Mouse (Mus musculus) granulocyte monocyte progenitor cell, adult 5-6 weeks (primary cell): ENCODE measurements around the gene Zfp866. TPM values are rescaled to one million over a fixed set of nuclear protein-coding genes. Genes with fewer than 3 reads are reported as not detected.

Experiments used
- ATAC-seq: replicated peaks from 2 replicates; pipeline ENCODE4 v1.8.0; 2016; ENCODE audit warnings: mild to moderate bottlenecking, moderate TSS enrichment, inconsistent platforms; ENCODE audit not compliant: poor library complexity, severe bottlenecking
- total RNA-seq, 2 experiments: library from RNA; stranded (forward) in 1 of 2; stranded (reverse) in 1 of 2; fragments of 200-712, 200-1000 nt in 1 of 2; fragments of >200 nt in 1 of 2; fragmentation: Nextera tagmentation in 1 of 2; gene quantifications; 2 replicates each; pipeline ENCODE4 v1.2.3; 2014 to 2017

Gene Zfp866
- total RNA-seq, 2 experiments from 2014 or later, result 18.3 to 35.3 TPM

- ATAC-seq, result no peak
These were observed 8.3 kb upstream of the Zfp866 start for GRCm38 (mm10) chr8:69799261-69799660.

- no peak for ATAC-seq
These were observed 6.7 kb upstream of the Zfp866 start for GRCm38 (mm10) chr8:69797661-69798060.

DNA sequence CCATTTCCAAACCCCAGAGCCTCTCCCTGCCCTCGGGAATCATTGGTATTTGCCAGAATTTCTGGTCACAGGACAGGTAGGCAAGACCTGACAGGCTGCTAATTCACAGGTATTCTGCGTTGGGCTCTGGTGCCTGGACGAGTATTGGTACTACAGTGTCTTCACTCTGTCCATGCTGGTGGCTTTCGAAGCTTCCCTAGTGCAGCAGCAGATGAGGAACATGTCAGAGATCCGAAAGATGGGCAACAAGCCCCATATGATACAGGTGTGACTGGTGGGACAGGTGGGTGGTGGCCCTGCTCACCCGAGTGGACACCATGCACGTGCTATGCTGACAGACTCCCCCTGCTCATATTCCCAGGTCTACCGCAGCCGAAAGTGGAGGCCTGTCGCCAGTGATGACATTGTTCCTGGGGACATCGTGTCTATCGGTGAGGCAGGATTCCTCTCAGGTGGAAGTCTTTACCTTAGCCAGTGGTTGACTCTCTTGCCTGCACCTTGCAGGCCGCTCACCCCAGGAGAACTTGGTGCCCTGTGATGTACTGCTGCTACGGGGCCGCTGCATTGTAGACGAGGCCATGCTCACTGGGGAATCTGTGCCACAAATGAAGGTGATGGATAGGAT, 5.9 kb upstream of the Zfp866 start:
- no peak for ATAC-seq

DNA sequence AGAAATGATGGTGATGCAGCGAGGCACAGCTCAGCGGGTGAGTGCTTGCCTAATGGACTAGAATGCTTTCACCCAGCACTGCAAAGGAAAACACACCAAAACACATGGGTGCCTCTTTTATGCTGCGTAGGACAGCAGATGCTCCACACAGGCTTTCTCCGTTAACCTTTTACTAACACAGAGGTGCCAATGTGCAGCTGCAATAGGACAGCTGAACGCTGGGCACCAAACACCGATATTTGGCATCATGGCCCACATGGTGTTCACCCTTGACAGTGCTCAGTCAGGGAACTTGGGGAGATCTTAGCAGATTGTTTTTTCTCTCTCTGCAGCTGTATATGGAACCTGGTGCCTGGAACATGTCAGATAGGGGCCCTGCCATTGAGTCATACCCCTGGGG, 3.9 kb upstream of the Zfp866 start:
- ATAC-seq, result no peak

DNA sequence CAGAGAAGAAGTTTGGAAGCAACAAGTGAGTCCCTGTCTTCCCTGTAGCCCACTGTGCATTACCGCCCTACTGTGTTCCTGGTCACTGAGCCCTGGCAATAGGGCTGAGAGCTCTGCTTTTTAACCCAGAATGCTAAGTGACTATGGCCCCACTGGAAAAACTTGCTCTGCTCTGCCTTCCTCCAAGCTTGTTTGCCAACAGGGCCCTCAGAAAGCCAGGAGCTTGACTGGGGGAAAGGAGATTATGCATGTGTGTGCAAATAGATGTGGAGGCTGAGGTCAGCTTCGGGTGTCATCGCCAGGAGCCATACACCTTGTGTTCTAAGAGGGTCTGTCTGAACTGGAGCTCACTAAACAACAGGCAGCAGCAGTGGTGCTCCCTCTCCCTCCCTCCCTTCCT, 3.1 kb upstream of the Zfp866 start:
- no peak for ATAC-seq

DNA sequence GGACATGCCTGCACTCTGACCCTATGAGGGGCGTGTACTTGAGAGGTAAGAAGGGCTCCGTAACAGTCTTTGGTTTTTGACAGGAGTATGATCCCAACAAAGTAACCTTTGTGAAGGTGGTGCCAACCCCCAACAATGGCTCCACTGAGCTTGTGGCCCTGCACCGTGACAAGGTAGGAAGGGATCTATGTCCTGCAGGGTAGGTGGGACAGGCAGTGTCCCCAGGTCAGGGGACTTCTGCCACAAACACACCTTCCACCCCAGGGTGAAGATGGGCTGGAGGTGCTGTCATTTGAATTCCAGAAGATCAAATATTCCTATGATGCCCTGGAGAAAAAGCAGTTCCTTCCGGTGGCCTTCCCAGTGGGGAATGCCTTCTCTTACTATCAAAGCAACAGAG, 2.7 kb upstream of the Zfp866 start:
- no peak for ATAC-seq

- peak; percentile 20 for ATAC-seq
These were observed 564 bp upstream of the Zfp866 start for GRCm38 (mm10) chr8:69791415-69792068.

DNA sequence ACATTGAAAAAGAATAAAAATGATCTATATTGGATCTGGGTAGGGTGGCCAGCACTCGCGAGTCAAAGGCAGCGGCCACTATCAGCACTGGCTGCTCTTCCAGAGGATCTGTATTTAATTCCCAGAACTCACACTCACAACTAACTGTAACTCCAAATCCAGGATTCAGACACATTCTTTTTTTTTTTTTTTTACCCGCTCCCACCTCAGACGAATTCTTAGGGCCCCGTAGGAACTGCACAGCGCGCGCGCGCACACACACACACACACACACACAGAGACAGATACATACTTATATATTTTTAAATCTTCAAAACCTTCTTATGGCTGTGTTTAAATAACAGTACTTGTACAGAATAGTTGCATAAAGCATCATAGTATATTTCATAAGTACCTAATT, 614 bp downstream of the Zfp866 start:
- no peak for ATAC-seq

- no peak for ATAC-seq
These were observed 1.2 kb downstream of the Zfp866 start for GRCm38 (mm10) chr8:69789731-69790130.

DNA sequence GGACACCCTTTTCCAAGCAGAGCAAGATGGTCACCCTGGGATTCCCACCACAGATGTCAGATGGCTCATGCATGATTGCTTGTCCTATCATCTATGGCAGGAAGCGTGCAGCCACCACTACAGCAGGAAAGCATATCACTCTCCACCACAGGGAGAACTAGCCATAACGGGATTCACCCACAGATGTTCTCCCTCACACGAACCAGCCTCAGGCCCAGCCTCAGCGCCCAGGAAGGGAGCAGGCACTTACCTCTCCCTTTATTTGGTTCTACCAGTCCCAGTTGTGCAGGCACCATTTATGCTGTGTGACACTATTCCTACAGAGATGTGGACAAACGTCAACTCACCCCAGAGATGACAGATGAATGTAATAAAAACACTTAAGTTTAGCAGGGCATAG, 1.9 kb downstream of the Zfp866 start:
- no peak for ATAC-seq

DNA sequence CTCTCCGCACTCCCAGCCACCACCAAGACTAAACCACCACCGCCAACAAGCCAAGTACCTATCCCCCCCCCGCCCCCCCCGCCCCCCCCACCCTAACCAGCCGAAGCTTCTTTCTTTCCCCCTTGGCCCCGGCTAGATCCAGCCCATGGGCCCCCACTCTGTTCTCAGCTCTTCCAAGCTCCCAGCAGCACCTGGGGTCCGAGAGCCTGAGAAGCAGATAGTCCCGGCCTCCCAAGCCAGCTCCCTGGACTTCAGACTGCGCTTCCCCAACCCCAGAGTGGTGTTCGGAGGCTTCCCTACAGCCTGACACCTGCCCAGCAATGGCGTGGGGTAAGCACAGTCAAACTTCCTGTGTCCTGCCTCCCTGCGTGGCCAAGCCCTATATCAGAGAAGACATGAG, 13.9 kb downstream of the Zfp866 start:
- no peak for ATAC-seq

GRCm38 (mm10) chr8:69775149-69775534, 15.8 kb downstream of the Zfp866 start:
- ATAC-seq, result peak; percentile 49

- peak; percentile 98 for ATAC-seq
These were observed 16.4 kb downstream of the Zfp866 start, which contains the start of gene Gm20422 for GRCm38 (mm10) chr8:69774503-69775148. Gm20422 (minus strand) TSS chr8:69774886.

GRCm38 (mm10) chr8:69772106-69772505, 18.9 kb downstream of the Zfp866 start:
- ATAC-seq, result no peak

- no peak for ATAC-seq
These were observed 19.8 kb downstream of the Zfp866 start for GRCm38 (mm10) chr8:69771221-69771620.

GRCm38 (mm10) chr8:69761814-69762445, 29.0 kb downstream of the Zfp866 start:
- no peak for ATAC-seq

GRCm38 (mm10) chr8:69758316-69758715, 32.7 kb downstream of the Zfp866 start:
- no peak for ATAC-seq

DNA sequence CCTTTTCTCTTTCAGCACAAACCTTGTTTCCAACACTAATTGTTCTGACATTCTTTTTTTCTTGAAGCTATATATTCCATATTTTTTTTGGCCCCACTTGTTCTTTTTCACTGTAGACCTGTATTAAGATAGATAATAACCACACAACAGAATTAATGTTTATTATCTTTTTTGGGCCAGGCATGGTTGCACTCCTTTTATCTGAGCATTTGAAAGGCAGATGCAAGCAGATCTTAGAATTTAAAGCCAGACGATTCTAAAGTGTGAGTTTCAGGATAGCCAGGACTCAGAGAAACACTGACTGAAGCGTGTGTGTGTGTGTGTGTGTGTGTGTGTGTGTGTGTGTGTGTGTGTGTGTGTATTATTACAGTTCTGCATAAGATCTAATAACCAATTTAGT, 38.5 kb downstream of the Zfp866 start:
- no peak for ATAC-seq

- peak; percentile 94 for ATAC-seq
These were observed 41.2 kb downstream of the Zfp866 start, which contains the start of gene Zfp963 for GRCm38 (mm10) chr8:69749544-69750454. Zfp963 (minus strand) TSS chr8:69749970.

GRCm38 (mm10) chr8:69741231-69741630, 49.7 kb downstream of the Zfp866 start:
- no peak for ATAC-seq
